Mouse (Mus musculus) kidney, adult 2 months (tissue): ENCODE measurements around the gene 2210011C24Rik. TPM values are rescaled to one million over a fixed set of nuclear protein-coding genes. Genes with fewer than 3 reads are reported as not detected.

Source experiments
- DNase-seq: peaks from one replicate; pipeline ENCODE4 v3.0.0; 2021
- H3K27ac ChIP-seq: fragments of 200-500 bp; 2 replicates; pipeline ENCODE4 v1.5.1; 2012; ENCODE audit warnings: low read depth, low read length, control low read depth, inconsistent platforms; ENCODE audit not compliant: insufficient read depth
- H3K27me3 ChIP-seq: fragments of 200-500 bp; replicated peaks from 2 replicates; pipeline ENCODE4 v1.6.1; 2012; ENCODE audit warnings: mild to moderate bottlenecking, moderate library complexity, low read length, inconsistent platforms; ENCODE audit not compliant: control insufficient read depth, insufficient read depth
- H3K36me3 ChIP-seq: fragments of 200-500 bp; 2 replicates; pipeline ENCODE4 v1.6.1; 2012; ENCODE audit warnings: mild to moderate bottlenecking, moderate library complexity, low read length, inconsistent platforms; ENCODE audit not compliant: control insufficient read depth, insufficient read depth
- H3K4me1 ChIP-seq: fragments of 200-500 bp; 2 replicates; pipeline ENCODE4 v1.6.1; 2011; ENCODE audit warnings: low read length; ENCODE audit not compliant: control insufficient read depth, insufficient read depth
- H3K4me3 ChIP-seq: fragments of 200-500 bp; 2 replicates; pipeline ENCODE4 v1.5.1; 2011; ENCODE audit warnings: mild to moderate bottlenecking, low read depth, low read length, control low read depth; ENCODE audit not compliant: insufficient read depth
- CTCF ChIP-seq: fragments of 200-500 bp; conservative IDR thresholded peaks from 2 replicates; pipeline ENCODE4 v1.5.1; 2011; ENCODE audit warnings: low read depth, mild to moderate bottlenecking, control low read depth, low read length, moderate library complexity, mixed read lengths; ENCODE audit not compliant: insufficient read depth, insufficient read length
- POLR2A ChIP-seq: fragments of 200-500 bp; IDR thresholded peaks from one replicate; pipeline ENCODE4 v1.6.1; 2011; ENCODE audit warnings: low read depth, low read length, control low read depth
- WGBS: fragments of 180-500 bp; shearing (Covaris S2); methylation state at CpG from one replicate; pipeline ENCODE4 v1.1.7; 2018; 5-methylcytosine and 5-hydroxymethylcytosine counted together
- polyA plus RNA-seq: library from polyadenylated mRNA; depleted of rRNA; stranded (reverse); fragments of >200 nt; gene quantifications from 2 replicates; pipeline ENCODE4 v1.2.3, GENCODE M21; 2012

2210011C24Rik gene
- polyA plus RNA-seq, 1 experiment = 9.1 TPM

DNA sequence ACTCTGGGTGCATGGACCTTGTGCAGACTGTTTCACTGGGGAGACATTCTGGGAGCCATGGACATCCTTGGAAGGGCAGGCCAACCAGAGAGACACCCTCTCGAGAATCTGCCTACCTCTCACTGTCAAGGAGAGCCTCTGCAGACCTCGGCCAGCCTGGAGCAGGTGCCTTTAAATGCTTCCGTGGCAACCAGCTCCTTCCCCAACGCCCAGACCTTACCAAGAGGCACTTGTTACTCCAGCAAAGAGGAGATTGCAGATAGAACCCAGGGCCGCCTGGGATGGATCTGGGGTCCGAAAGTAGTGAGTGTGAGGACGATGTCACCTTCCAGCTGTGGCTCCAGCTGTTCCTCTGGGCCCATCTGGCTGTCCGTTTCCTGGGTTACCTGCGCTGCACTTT lies 33.8 kb downstream of the 2210011C24Rik start:
- WGBS = 71% methylated on average over 9 of the region's 9 CpGs
- TF ChIP-seq POLR2A = no peak
- no peak for TF ChIP-seq CTCF
- no peaks in the 10 kb centered on the region for H3K36me3 ChIP-seq
- H3K27me3 ChIP-seq = no peaks in the 10 kb centered on the region
- peak overlapping the region; percentile 29 for H3K27ac ChIP-seq
- H3K4me3 ChIP-seq = no peak overlapping the region
- H3K4me1 ChIP-seq = peaks cover 21% of the 10 kb centered on the region
- no peak for DNase-seq

DNA sequence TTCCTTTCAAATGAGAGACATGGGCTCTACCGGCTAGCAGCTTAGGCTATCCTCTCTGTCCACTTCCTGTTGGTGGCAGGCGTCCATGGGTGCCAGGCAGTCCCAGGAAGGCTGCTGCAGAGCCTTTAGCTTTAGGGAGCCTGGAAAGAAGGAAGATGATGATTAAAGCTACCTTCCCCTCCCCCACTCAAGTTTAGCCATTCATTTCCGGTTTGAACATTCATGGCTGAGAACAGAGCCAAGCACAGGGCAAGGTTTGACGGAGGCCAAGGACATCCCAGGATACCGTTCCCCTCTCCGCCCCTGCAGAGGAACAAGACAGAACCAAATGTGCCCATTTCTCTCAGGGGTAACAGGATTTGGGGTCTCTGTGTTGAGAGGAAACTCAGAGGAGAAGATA lies 34.3 kb downstream of the 2210011C24Rik start:
- Histone ChIP-seq H3K27ac (peak overlapping the region; percentile 29), H3K4me3 (no peak overlapping the region), H3K4me1 (peaks cover 21% of the 10 kb centered on the region), H3K36me3 (no peaks in the 10 kb centered on the region), H3K27me3 (no peaks in the 10 kb centered on the region)
- peak; percentile 60 for DNase-seq
- TF ChIP-seq CTCF (no peak), POLR2A (no peak)
- 13% methylated on average over 6 of the region's 6 CpGs for WGBS

DNA sequence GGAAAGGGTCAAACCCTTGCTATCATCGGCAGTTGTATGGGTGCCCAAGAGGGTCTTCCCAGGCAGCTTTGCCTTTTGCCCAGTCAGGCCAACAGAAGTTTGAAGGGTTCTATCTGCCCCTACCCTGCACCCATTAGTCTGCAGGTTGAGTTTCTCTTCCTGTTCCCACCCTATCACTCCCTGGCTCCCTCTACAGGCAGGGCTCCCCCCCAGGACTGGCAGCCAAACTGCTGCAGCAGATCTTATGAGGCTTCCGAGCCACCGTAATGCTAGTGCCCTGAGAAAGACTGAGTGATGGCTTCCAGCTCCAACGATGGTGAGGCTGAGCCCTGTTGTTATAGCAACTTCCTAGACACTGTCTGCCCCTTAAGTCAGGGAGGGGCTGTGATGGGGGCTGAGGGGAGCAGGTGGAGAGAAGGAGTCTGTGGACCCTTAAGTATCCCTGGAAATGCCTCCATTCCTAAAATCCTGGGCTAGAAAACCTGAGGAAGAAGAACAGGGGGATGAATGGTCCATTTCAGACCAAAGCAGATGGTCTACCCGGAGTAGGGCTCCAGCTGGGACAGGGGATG lies 35.1 kb downstream of the 2210011C24Rik start:
- Histone ChIP-seq H3K36me3 (no peaks in the 10 kb centered on the region), H3K4me1 (peaks cover 24% of the 10 kb centered on the region), H3K27ac (no peak overlapping the region), H3K27me3 (no peaks in the 10 kb centered on the region), H3K4me3 (no peak overlapping the region)
- no peak for TF ChIP-seq POLR2A
- TF ChIP-seq CTCF = peak; percentile 28
- whole genome bisulfite sequencing = 79% methylated on average over 5 of the region's 5 CpGs
- DNase-seq = no peak

DNA sequence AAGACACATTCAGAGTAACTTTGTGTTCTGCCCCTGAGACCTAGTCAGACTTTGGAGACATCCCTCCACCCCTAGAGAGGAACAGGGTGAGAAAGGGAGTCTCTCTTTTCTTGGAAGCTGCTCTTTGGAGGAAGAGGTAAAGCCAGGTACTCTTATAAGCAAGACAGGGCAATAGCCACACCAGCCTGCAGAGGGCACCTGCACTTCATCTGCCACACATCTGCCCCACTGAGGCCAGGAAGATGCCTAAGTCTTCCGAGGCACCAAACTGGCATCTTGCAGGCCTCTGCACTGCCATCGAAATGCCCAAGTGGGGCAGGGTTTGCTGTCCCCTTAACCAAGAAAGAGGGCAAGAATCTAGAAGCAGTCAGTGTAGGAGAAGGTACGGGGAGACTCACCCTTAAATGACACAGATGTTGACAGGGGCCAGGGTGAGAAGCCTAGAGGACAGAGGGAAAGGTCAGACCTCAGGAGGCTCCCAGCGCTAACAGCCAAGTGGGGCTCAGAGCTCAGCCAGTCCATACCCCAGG lies 35.8 kb downstream of the 2210011C24Rik start:
- 67% methylated on average over 4 of the region's 4 CpGs for WGBS
- no peak overlapping the region for H3K27ac ChIP-seq
- no peaks in the 10 kb centered on the region for H3K36me3 ChIP-seq
- peaks cover 27% of the 10 kb centered on the region for H3K4me1 ChIP-seq
- TF ChIP-seq CTCF (peak; percentile 76), POLR2A (no peak)
- no peaks in the 10 kb centered on the region for H3K27me3 ChIP-seq
- no peak overlapping the region for H3K4me3 ChIP-seq
- DNase-seq = peak; percentile 49

DNA sequence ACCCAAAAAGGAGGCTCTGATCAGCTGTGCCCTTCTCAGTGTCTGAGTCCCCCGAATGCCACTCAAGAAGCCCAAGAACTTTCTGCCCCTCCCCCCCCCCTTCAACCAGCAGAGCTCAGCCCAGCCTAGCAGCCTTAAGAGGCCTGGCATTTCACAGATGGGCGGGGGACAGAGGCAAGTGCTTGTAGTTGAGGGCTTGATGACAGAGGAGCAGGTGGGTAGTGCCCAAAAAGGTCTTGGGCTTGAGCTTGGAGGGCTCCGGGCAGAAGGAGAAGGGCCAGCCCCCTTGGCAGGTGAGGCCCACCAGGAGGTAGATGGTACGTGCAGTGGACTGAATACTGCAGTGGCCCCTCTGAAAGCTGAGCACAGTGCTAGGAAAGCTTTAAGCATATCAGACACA lies 37.5 kb downstream of the 2210011C24Rik start:
- whole genome bisulfite sequencing = 87% methylated on average over 4 of the region's 4 CpGs
- no peaks in the 10 kb centered on the region for H3K27me3 ChIP-seq
- no peak overlapping the region for H3K4me3 ChIP-seq
- H3K36me3 ChIP-seq = no peaks in the 10 kb centered on the region
- TF ChIP-seq CTCF (no peak), POLR2A (no peak)
- DNase-seq = no peak
- H3K27ac ChIP-seq = no peak overlapping the region
- H3K4me1 ChIP-seq = peaks cover 27% of the 10 kb centered on the region

DNA sequence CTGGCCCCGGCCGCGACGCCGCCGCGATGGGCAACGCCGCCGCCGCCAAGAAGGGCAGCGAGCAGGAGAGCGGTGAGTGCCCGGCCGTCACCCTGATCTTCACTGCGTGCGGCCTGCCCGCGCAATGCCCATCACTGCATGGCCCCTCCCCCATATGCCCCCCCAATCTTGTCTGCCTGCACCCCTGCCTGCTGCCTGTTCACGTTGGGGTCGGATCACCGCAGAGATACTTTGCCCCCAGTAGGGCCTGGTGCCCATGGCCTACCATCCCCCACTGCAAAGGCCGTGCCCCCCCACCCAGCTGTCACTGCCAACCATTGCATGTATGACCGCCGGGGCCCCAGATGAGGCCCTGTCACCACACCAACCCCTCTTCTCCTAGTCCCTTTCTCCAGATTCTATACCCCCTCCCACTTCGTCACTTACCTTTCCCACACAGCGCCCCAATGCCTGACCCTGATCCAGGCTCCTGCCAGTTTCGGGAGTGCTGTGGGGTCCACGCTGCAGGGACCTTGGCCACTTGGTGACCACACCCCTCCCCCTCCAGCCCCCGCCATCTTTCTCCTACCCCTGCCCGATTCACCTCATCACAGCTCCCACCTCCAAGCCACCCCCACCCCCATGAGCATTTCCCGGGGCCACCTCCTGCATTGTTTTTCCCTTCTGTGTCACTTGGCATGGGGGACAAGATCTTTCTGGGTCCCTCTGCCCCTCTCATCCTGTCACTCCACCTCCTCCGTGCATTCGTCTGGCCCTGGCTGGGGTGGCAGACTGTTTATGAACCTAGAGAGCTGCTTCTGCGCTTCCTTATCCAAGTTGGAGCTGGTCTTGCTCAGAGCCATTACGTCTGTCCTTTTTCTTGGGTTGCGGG lies 38.6 kb downstream of the 2210011C24Rik start:
- no peaks in the 10 kb centered on the region for H3K27me3 ChIP-seq
- TF ChIP-seq POLR2A (no peak), CTCF (no peak)
- 5% methylated on average over 37 of the region's 37 CpGs for WGBS
- H3K4me1 ChIP-seq = peaks cover 27% of the 10 kb centered on the region
- H3K4me3 ChIP-seq = peak overlapping the region; percentile 79
- no peaks in the 10 kb centered on the region for H3K36me3 ChIP-seq
- no peak for DNase-seq
- H3K27ac ChIP-seq = peak overlapping the region; percentile 48; the same call in 1 of the 2 replicates
